ENCODE assay signal across 14 mouse cellular contexts in genomic region chr6:113686551-113687125, GRCm38 (mm10). TPM values are rescaled to one million over a fixed set of nuclear protein-coding genes. Genes with fewer than 3 reads are reported as not detected.
DNase-seq lines count a peak whose midpoint lies in the region; ATAC-seq lines count a peak whose summit lies in the region.
"Had no signal": no experiment of that assay in that cellular context is flagged by ENCODE, and none has a peak within 500 bp of the region (broad histone marks: within the 10 kb centered on the region; RNA-seq: fewer than 3 reads in every experiment).

No protein-coding gene starts in this region.

- 46% methylated on average over 8 of the region's 8 CpGs for WGBS in lung, embryonic 15.5 days

- no peak overlapping the region for H3K9ac ChIP-seq in lung, embryonic 15.5 days
- H3K9ac ChIP-seq: embryonic facial prominence, embryonic 13.5 days; hindbrain, embryonic 15.5 days had no signal

- H3K27ac ChIP-seq in lung, embryonic 15.5 days: peak overlapping the region; percentile 89
- H3K27ac ChIP-seq: embryonic facial prominence, embryonic 13.5 days; hindbrain, embryonic 15.5 days had no signal

- ATAC-seq in lung, embryonic 15.5 days (ENCODE audit: borderline replicate concordance, extremely low read depth, low FRiP score, low TSS enrichment): peak; percentile 68
- no peak for ATAC-seq in erythroblast, adult 5-6 weeks (replicated peaks; ENCODE audit: low FRiP score, poor library complexity, severe bottlenecking)

- peaks cover 21% of the 10 kb centered on the region for H3K4me1 ChIP-seq in lung, embryonic 15.5 days

- peak overlapping the region; percentile 14 for H3K4me3 ChIP-seq in lung, embryonic 15.5 days
- H3K4me3 ChIP-seq: embryonic facial prominence, embryonic 13.5 days; hindbrain, embryonic 15.5 days had no signal

- no peaks in the 10 kb centered on the region for H3K9me3 ChIP-seq in lung, embryonic 15.5 days
- H3K9me3 ChIP-seq: embryonic facial prominence, embryonic 13.5 days; G1E; hindbrain, embryonic 15.5 days had no signal

- peak; percentile 25 for DNase-seq in urinary bladder, postnatal 14 days (ENCODE audit: low spot score)
- DNase-seq in urinary bladder, postnatal 36 days (ENCODE audit: low spot score in 2 of 2): no peak
- DNase-seq in cerebellum, postnatal 36 days: peak; percentile 56 to 66
- DNase-seq in frontal cortex, postnatal 25 days (ENCODE audit: low spot score in 2 of 2): no peak
- DNase-seq in adipocyte (ENCODE audit: low spot score): no peak
- DNase-seq: kidney, postnatal 14 days; spleen, adult 18-20 months; thymus, adult 2 months had no signal

- H3K4me2 ChIP-seq in lung, embryonic 15.5 days: peak overlapping the region; percentile 45
- H3K4me2 ChIP-seq: embryonic facial prominence, embryonic 13.5 days; hindbrain, embryonic 15.5 days had no signal

- H3K27me3 ChIP-seq in lung, embryonic 15.5 days: no peaks in the 10 kb centered on the region
- H3K27me3 ChIP-seq: embryonic facial prominence, embryonic 13.5 days; hindbrain, embryonic 15.5 days had no signal

- no peaks in the 10 kb centered on the region for H3K36me3 ChIP-seq in lung, embryonic 15.5 days
- H3K36me3 ChIP-seq: embryonic facial prominence, embryonic 13.5 days; hindbrain, embryonic 15.5 days had no signal

RNA-seq across cellular contexts. Expression of gene Tatdn2, which starts 10.2 kb away (rescaled TPM):
- 0.37 and 0.67 TPM in 2 replicates for polyA plus RNA-seq in lung, embryonic 15.5 days (2015; fragmentation: Nextera tagmentation; extraction: Ambion mirVana)
- total RNA-seq in erythroblast, adult 5-6 weeks (2015; ENCODE audit: low replicate concordance): 2.9 and 22.8 TPM in 2 replicates
- total RNA-seq in erythroblast, adult 5-6 weeks (2017; ENCODE audit: low replicate concordance): 36.4 and 49.5 TPM in 2 replicates

RNA-seq across cellular contexts. Expression of gene Ghrl, which starts 33.0 kb away (rescaled TPM):
- 0.72 TPM in 1 of 2 replicates, not detected in the other for polyA plus RNA-seq in lung, embryonic 15.5 days (2015; fragmentation: Nextera tagmentation; extraction: Ambion mirVana)
- not detected in 2 replicates for total RNA-seq in erythroblast, adult 5-6 weeks (2015; ENCODE audit: low replicate concordance)
- total RNA-seq in erythroblast, adult 5-6 weeks (2017; ENCODE audit: low replicate concordance): not detected in 2 replicates
- total RNA-seq: G1E; left cerebral cortex, postnatal 10 days had no signal
- polyA plus RNA-seq: G1E had no signal

RNA-seq across cellular contexts. Expression of gene Irak2, which starts 48.4 kb away (rescaled TPM):
- 5.2 and 6.4 TPM in 2 replicates for polyA plus RNA-seq in lung, embryonic 15.5 days (2015; fragmentation: Nextera tagmentation; extraction: Ambion mirVana)
- 18.8 and 56.0 TPM in 2 replicates for total RNA-seq in erythroblast, adult 5-6 weeks (2015; ENCODE audit: low replicate concordance)
- 58.7 and 68.4 TPM in 2 replicates for total RNA-seq in erythroblast, adult 5-6 weeks (2017; ENCODE audit: low replicate concordance)

RNA-seq across cellular contexts. Expression of gene Sec13, which starts 53.9 kb away (rescaled TPM):
- 275 and 278 TPM in 2 replicates for polyA plus RNA-seq in lung, embryonic 15.5 days (2015; fragmentation: Nextera tagmentation; extraction: Ambion mirVana)
- total RNA-seq in erythroblast, adult 5-6 weeks (2015; ENCODE audit: low replicate concordance): 32.9 and 35.7 TPM in 2 replicates
- 29.3 and 45.0 TPM in 2 replicates for total RNA-seq in erythroblast, adult 5-6 weeks (2017; ENCODE audit: low replicate concordance)

Comparison
In these comparisons a context has a peak if more than half of its experiments do, and no peak if none do; other contexts are left out.
1. DNase-seq: peak in urinary bladder, postnatal 14 days (single experiment) and cerebellum, postnatal 36 days (2 of 2); none in urinary bladder, postnatal 36 days (0 of 2), frontal cortex, postnatal 25 days (0 of 2) and adipocyte (single experiment).